Mouse (Mus musculus): ENCODE data around the gene Pla2g12a. TPM values are rescaled to one million over a fixed set of nuclear protein-coding genes. Genes with fewer than 3 reads are reported as not detected.

Pla2g12a gene
- total RNA-seq, 2 experiments from 2014 or later, result 17.6 to 17.9 TPM

DNA sequence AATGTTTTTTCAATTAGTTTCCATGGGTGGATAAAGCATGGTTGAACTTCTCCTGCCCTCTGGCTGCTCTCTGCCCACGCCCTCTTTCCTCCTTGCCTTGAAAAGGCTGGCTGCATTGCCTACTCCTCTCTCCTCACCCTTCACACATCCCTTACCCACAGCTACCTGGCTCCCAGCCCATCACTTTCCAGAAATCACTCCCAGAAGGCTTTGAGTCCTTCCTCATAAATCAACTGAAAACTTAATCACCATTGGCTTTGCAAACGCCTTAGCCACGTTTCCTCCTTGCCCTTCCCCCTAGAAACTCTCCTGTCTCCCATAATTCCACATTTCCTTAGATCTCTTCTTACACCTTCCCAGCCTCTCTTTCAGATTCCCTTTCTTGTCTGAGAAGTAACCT, 59.4 kb downstream of the Pla2g12a start:
- H3K27ac ChIP-seq, result no peak overlapping the region
- DNase-seq (ENCODE audit: extremely low spot score in 1 of 2, low spot score in 2 of 2), result no peak
- no peak overlapping the region for H3K4me3 ChIP-seq
- TF ChIP-seq CTCF (IDR thresholded peaks at IDR 0.05), result no peak
- intact Hi-C loops (cut with DNase I), result no loop called here

DNA sequence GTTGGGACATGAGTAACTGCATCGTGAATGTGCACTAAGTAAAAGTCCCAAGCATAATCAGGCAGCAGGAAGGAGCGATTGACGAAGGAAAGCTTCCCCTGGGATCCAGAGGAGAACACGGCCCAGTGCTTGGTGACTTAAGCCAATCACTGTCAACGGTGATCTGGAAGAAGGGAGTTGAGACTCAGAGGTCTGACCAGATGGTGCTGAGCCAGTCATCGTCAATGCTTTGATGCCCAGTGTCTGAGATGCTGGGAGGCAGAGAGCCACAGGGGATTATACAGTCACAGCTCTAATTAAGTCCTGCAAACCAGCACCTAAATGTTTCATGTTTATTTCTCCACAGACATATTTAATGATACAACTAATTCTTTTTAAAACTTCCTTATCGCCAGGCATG, 60.7 kb downstream of the Pla2g12a start:
- intact Hi-C loops (cut with DNase I), result no loop called here
- TF ChIP-seq CTCF (IDR thresholded peaks at IDR 0.05), result no peak
- DNase-seq (ENCODE audit: extremely low spot score in 1 of 2, low spot score in 2 of 2), result no peak
- Histone ChIP-seq H3K4me3 (no peak overlapping the region), H3K27ac (no peak overlapping the region)

DNA sequence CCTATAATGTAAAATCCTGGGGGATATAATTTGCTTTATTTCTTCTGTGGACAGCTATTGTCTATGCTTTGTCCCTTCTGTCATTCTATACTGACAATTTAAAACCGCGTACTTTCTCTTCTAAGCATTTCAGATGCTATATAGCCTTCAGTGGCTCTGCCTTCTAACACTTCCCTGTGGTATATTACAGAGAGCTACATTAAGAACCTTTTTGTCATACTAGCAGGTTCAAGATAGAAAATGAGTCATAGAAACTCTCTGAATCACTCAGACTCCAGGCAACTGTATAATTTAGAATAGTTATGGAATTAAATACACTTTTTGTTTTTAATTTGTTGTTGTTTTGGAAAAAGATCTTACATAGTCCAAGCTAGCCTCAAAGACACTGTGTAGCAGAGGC, 62.4 kb downstream of the Pla2g12a start:
- no peak for DNase-seq (ENCODE audit: extremely low spot score in 1 of 2, low spot score in 2 of 2)
- intact Hi-C loops (cut with DNase I), result no loop called here
- Histone ChIP-seq H3K4me3 (no peak overlapping the region), H3K27ac (no peak overlapping the region)
- no peak for TF ChIP-seq CTCF (IDR thresholded peaks at IDR 0.05)

DNA sequence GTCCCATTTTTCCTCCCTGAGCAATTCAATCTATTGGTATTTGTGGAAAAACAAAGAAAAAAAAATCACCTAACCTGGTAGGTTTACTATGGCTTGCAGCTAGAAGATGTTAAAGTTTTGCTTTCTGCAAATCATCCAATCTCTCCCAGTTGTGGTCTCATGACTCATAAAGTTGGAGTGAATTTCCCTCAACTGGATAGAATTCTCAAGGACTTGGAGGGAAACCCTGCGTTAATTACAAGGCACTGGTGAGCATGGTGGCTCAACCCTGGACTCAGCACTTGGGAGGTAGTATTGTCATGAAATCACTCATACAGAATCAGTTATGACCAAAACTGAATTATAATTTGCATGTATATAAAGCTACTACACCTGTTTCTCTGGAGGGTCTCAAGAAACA, 62.9 kb downstream of the Pla2g12a start:
- no peak for DNase-seq (ENCODE audit: extremely low spot score in 1 of 2, low spot score in 2 of 2)
- intact Hi-C loops (cut with DNase I), result no loop called here

DNA sequence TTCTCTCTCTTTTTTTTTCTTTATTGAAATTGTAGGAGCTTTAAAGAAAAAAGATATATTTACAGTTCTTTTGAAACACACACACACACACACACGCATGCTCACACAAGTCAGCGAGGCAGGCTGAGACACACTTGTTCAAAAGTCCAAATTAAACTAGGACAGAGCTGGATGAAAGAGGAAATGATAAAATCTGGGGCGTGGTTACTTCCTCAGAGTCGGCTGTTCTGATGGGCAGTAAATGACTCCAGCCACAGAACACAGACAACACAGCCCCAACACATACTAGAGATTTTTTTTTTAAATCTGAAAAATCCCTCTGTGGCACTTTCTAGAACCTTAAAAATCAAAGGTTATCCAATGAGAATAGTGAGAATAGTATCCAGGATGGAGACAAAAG, 65.4 kb downstream of the Pla2g12a start:
- Histone ChIP-seq H3K27ac (no peak overlapping the region), H3K4me3 (no peak overlapping the region)
- TF ChIP-seq CTCF (IDR thresholded peaks at IDR 0.05), result no peak
- DNase-seq (ENCODE audit: extremely low spot score in 1 of 2, low spot score in 2 of 2), result no peak
- intact Hi-C loops (cut with DNase I), result no loop called here

More for the DNA sequence above, 62.9 kb downstream of the Pla2g12a start:
- TF ChIP-seq CTCF (IDR thresholded peaks at IDR 0.05), result no peak
- no peak overlapping the region for H3K27ac ChIP-seq
- H3K4me3 ChIP-seq, result no peak overlapping the region

Other genes starting within 250 kb of the Pla2g12a start
- 1 to 10 TPM; 1.3 to 1.5 TPM for gene Egf, start 123.3 kb upstream of the Pla2g12a start, total RNA-seq (2021)
- gene Lrit3, start 74.6 kb upstream of the Pla2g12a start, total RNA-seq (2021), result under 1 TPM in 1 of 2 experiments, not detected in 1; 0.14 TPM
- gene Rrh, start 56.0 kb upstream of the Pla2g12a start, total RNA-seq (2021), result under 1 TPM; 0.57 to 0.96 TPM
- 10 to 100 TPM; 49.9 to 55.7 TPM for gene Gar1, start 47.2 kb upstream of the Pla2g12a start, total RNA-seq (2021)
- not detected for gene Cfi, start 42.7 kb upstream of the Pla2g12a start, total RNA-seq (2021)
- 1 to 10 TPM; 4.3 to 6.6 TPM for gene Casp6, start 22.8 kb downstream of the Pla2g12a start, total RNA-seq (2021)
- gene Mcub, start 91.6 kb downstream of the Pla2g12a start, total RNA-seq (2021), result 1 to 10 TPM; 1.2 to 1.4 TPM
- gene Sec24b, start 182.9 kb downstream of the Pla2g12a start, total RNA-seq (2021), result 10 to 100 TPM; 58.4 to 70.0 TPM

Data from left cerebral cortex, adult 2 months (tissue).